Mouse (Mus musculus) liver, embryonic 14.5 days (tissue): ENCODE results near the gene Itpr1.

Experiments
- CTCF ChIP-seq: IDR thresholded peaks from 2 replicates; pipeline ENCODE4 v1.5.1; 2016; ENCODE audit warnings: antibody characterized with exemption, low read depth, control low read depth
- EP300 ChIP-seq: IDR thresholded peaks from 2 replicates; pipeline ENCODE4 v1.6.1; 2016; ENCODE audit warnings: antibody characterized with exemption, low read depth

- TF ChIP-seq CTCF (no peak), EP300 (no peak)
Measured at GRCm38 (mm10) chr6:108324464-108325025, 111.6 kb downstream of the Itpr1 start.
